ENCODE assay signal across 8 mouse cellular contexts in the genomic region with DNA sequence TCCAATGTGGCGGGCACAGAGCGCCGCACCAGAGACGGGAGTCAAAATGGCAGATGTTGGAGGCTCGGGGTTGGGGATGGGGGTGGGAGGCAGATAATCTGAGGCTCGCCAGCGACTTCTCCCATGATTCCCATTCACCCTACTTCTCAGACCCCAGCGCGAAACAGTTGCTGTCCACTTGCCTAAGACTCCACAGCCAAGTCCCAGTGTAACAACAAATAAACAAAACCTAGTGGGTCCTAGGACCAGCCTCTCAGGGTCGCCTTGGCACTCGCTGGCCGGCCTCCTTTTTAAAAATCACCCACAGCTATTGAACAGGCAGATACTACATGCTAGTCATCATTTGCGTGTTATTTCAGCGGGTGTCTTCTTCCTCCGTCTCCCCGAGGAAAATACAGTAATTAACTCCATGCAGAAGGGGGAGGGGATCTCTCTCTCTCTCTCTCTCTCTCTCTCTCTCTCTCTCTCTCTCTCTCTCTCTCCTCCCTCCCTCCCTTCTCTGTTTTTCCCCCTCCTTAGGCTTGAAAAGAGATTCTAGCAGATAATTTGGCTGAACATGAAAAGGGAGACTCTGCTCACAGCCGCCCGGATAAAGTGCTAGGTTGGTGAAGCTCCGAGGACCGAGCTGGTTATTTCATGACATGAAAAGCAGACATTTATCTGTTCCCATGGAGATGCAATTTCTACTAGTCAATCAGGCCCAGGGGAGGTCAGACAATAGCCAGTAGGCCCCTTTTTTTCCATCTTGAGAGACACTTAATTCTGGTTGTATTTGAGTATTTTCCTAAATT.
DNase-seq lines count a peak whose midpoint lies in the region; ATAC-seq and TF ChIP-seq lines count a peak whose summit lies in the region.

No protein-coding gene starts in this region.

- H3K27me3 ChIP-seq in heart, embryonic 14.5 days (ENCODE audit: control insufficient read depth, insufficient read depth, low read length), result no peaks in the 10 kb centered on the region
- 0 out of 2 replicates have a peak, but pooled peaks cover 3% of the 10 kb centered on the region for H3K27me3 ChIP-seq in liver, embryonic 12.5 days (replicated peaks)

- no peak for TF ChIP-seq CTCF in layer of hippocampus, adult 2 months (conservative IDR thresholded peaks at IDR 0.05)
- TF ChIP-seq CTCF in brain, embryonic 14.5 days (IDR thresholded peaks at IDR 0.05; ENCODE audit: borderline replicate concordance, extremely low read depth, insufficient read depth, insufficient read length), result no peak
- no peak for TF ChIP-seq CTCF in olfactory bulb, adult 2 months (IDR thresholded peaks at IDR 0.05; ENCODE audit: insufficient read depth, low read depth, low read length)

- no peak for DNase-seq in layer of hippocampus, adult 2 months (ENCODE audit: low spot score in 2 of 2)
- no peak for DNase-seq in layer of hippocampus, postnatal 36 days
- peak; percentile 85 for DNase-seq in brain, embryonic 14.5 days (ENCODE audit: low read depth)
- DNase-seq in yolk sac, embryonic 10.5 days (ENCODE audit: low spot score), result no peak
- DNase-seq in spleen, adult 12 weeks (ENCODE audit: low spot score), result no peak

- WGBS in heart, embryonic 14.5 days, result 2% methylated on average over 20 of the region's 20 CpGs
- 3% methylated on average over 20 of the region's 20 CpGs for WGBS in liver, embryonic 12.5 days (ENCODE audit: insufficient replicate concordance)
- 7% methylated on average over 20 of the region's 20 CpGs for WGBS in olfactory bulb, adult 2 months

- H3K4me2 ChIP-seq in heart, embryonic 14.5 days (ENCODE audit: low read length), result peak overlapping the region; percentile 71
- H3K4me2 ChIP-seq in liver, embryonic 12.5 days, result peak overlapping the region; percentile 82

- peaks cover 11 to 52% of the 10 kb centered on the region in 2 experiments for H3K4me1 ChIP-seq in heart, embryonic 14.5 days (ENCODE audit: control insufficient read depth in 2 of 2, insufficient read depth in 2 of 2, low read length in 2 of 2)
- H3K4me1 ChIP-seq in liver, embryonic 12.5 days, result peaks cover 68% of the 10 kb centered on the region
- H3K4me1 ChIP-seq in olfactory bulb, adult 2 months (ENCODE audit: control insufficient read depth, insufficient read depth, low read length), result peaks cover 19% of the 10 kb centered on the region

- H3K9ac ChIP-seq in heart, embryonic 14.5 days (ENCODE audit: low read length), result peak overlapping the region; percentile 68
- peak overlapping the region; percentile 68 for H3K9ac ChIP-seq in liver, embryonic 12.5 days

- H3K4me3 ChIP-seq in layer of hippocampus, adult 2 months, result peak overlapping the region; percentile 44
- peak overlapping the region; percentile 32 to 37 for H3K4me3 ChIP-seq in heart, embryonic 14.5 days (ENCODE audit: control insufficient read depth in 1 of 2, insufficient read depth in 1 of 2, low read depth in 1 of 2, low read length in 2 of 2)
- peak overlapping the region; percentile 58 for H3K4me3 ChIP-seq in liver, embryonic 12.5 days
- H3K4me3 ChIP-seq in olfactory bulb, adult 2 months (ENCODE audit: insufficient read depth, low read depth, low read length), result no peak overlapping the region

- peak overlapping the region; percentile 86 for H3K27ac ChIP-seq in layer of hippocampus, adult 2 months
- peak overlapping the region; percentile 50 to 80 for H3K27ac ChIP-seq in heart, embryonic 14.5 days (replicated peaks in 1 of 2; ENCODE audit: control insufficient read depth in 1 of 2, insufficient read depth in 1 of 2, low read depth in 2 of 2, low read length in 2 of 2)
- peak overlapping the region; percentile 53 for H3K27ac ChIP-seq in liver, embryonic 12.5 days
- peak overlapping the region; percentile 23 for H3K27ac ChIP-seq in olfactory bulb, adult 2 months (ENCODE audit: insufficient read depth, low read depth, low read length)

- 0 out of 2 replicates have a peak, but pooled peaks have one; percentile 3 for ATAC-seq in heart, embryonic 14.5 days (ENCODE audit: insufficient number of reproducible peaks, insufficient read depth, low FRiP score, low read depth)
- no peak for ATAC-seq in liver, embryonic 12.5 days

- TF ChIP-seq POLR2A in brain, embryonic 14.5 days (IDR thresholded peaks at IDR 0.05; ENCODE audit: borderline replicate concordance, extremely low read depth, insufficient read depth, insufficient read length, poor library complexity, severe bottlenecking), result no peak
- no peak for TF ChIP-seq POLR2A in olfactory bulb, adult 2 months (IDR thresholded peaks at IDR 0.05; ENCODE audit: insufficient read depth, low read depth, low read length)

- H3K9me3 ChIP-seq in heart, embryonic 14.5 days (ENCODE audit: control insufficient read depth, low read length), result no peaks in the 10 kb centered on the region
- no peaks in the 10 kb centered on the region for H3K9me3 ChIP-seq in liver, embryonic 12.5 days (replicated peaks)

- H3K36me3 ChIP-seq in heart, embryonic 14.5 days (ENCODE audit: control insufficient read depth, insufficient read depth, low read length), result no peaks in the 10 kb centered on the region
- H3K36me3 ChIP-seq in liver, embryonic 12.5 days, result no peaks in the 10 kb centered on the region

Comparison
In these comparisons a context has a peak if more than half of its experiments do, and no peak if none do; other contexts are left out.
1. H3K27ac ChIP-seq: peak in every context shown above with its lines; median percentile 86 in layer of hippocampus, adult 2 months; 65 in heart, embryonic 14.5 days; 53 in liver, embryonic 12.5 days; 23 in olfactory bulb, adult 2 months.